Mouse (Mus musculus): Measurements from ENCODE around the gene Brd7.

The Brd7 gene

DNA sequence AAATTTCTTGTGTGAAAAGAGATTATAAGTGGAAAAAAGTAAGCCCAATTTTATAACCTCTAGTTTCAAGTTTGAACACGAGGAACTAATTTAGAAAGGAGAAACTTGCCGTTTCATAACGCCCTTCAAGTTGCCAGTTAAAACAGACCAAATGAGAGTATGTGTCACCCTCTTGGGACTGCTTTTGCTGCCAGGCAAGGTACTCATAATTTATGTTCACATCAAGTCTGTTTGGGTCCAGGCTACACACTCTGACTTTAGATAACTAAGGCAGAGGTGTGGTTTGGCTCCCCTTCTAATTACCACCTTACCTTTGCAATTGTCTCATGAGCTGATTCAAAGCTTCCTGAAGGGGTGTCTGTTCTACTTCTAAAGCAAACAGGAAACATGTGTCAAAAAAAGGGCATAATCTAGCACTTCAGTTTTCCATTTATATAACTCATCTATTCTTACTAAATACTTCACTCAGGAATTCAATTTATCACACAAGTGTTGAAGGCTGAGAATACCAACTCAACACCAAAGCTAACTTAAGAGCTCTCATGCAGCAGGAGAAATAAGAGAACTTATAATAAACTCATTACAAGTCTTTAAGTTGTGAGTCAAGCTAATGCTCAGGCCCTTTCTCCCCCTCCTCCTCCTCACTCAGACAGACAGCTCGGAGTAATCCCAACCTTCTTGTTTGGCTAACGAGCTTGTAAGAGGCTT lies 4.6 kb downstream of the Brd7 start:
- no peak for DNase-seq (ENCODE audit: low spot score in 2 of 2)

DNA sequence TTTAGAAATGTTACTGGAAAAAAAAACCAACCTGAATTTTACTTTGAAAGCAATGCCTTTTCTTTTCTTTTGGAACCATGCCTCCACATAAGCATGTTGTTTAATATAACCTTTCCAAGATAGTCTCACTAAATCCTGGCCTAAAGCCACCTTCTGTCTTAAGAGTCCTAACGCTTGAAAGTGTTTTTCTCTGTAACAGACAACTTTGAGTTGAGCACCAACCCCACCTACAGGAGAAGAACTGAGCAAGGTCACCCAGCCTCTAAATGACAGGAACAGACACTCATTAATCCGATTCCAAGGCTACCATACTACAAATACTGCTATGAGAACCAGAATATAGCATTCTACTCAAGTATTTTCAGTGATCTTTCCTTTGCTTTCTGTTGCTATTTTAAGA lies 12.9 kb downstream of the Brd7 start:
- no peak for DNase-seq (ENCODE audit: low spot score in 2 of 2)

- DNase-seq (ENCODE audit: low spot score in 2 of 2) = no peak
Measured at GRCm38 (mm10) chr8:88342026-88342425, 20.0 kb downstream of the Brd7 start.

GRCm38 (mm10) chr8:88339887-88340695 lies 21.9 kb downstream of the Brd7 start:
- no peak for DNase-seq (ENCODE audit: low spot score in 2 of 2)

- no peak for DNase-seq (ENCODE audit: low spot score in 2 of 2)
Measured at GRCm38 (mm10) chr8:88339221-88339620, 22.8 kb downstream of the Brd7 start.

DNA sequence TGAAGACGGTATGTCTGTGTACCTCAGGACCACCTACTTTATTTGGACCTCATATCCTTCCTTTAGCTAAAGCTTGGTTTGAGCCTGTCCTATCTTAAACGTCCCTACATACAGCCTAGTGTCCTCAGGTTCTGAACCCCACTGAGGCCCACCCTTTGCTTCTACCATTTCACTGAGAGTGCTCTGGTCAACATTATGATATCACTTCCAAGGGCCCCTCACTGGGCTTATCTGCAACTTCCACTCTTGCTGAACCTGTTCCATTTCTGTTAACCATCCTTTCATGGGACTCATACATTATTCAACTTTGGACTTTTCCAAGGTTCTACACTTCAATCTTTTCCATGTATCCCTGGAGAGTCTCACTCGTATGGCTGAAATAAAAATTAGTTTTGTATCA lies 27.0 kb downstream of the Brd7 start:
- no peak for DNase-seq (ENCODE audit: low spot score in 2 of 2)

DNA sequence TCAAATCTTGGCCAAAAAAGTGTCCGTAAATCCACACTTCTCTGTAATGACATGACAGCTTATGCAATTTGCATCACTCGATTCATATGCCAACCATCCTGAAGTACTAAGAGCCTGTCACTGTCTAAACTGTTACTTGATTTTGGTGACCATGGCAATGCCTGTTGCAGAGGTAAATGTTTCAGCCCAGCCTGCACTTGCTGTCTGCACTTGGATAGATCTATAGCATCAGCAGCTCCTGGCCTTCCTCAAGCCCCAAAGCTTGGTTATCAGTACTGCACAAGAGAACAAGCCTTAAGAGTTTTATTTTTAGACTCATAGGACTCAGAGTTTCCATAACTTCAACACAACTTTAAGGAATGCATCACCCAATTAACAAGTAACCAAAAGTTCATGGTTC lies 27.6 kb downstream of the Brd7 start:
- no peak for DNase-seq (ENCODE audit: low spot score in 2 of 2)

- DNase-seq (ENCODE audit: low spot score in 2 of 2) = no peak
Measured at GRCm38 (mm10) chr8:88330816-88331215, 31.2 kb downstream of the Brd7 start.

- DNase-seq (ENCODE audit: low spot score in 2 of 2) = no peak
Measured at GRCm38 (mm10) chr8:88328689-88329088, 33.3 kb downstream of the Brd7 start.

DNA sequence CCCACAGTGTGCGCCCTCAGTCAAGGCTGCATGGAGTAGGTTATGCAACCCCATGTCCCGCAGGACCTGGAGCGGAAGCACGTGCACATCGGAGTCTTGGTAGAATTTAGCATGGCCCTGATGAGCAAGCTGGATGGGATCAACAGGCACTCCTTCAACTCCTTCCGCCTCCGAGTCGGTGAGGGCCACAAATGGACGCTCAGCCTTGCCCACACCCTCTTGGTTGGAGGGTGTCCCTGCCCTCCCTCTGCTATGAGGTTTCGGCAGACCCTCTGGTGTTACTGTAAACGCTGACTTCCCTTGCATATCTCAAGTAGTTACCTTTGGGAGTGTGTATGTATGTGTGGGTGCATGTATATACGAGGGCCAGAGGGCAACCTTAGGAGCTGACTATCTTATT lies 35.7 kb downstream of the Brd7 start:
- no peak for DNase-seq (ENCODE audit: low spot score in 2 of 2)

GRCm38 (mm10) chr8:88325795-88326194 lies 36.2 kb downstream of the Brd7 start:
- no peak for DNase-seq (ENCODE audit: low spot score in 2 of 2)

DNA sequence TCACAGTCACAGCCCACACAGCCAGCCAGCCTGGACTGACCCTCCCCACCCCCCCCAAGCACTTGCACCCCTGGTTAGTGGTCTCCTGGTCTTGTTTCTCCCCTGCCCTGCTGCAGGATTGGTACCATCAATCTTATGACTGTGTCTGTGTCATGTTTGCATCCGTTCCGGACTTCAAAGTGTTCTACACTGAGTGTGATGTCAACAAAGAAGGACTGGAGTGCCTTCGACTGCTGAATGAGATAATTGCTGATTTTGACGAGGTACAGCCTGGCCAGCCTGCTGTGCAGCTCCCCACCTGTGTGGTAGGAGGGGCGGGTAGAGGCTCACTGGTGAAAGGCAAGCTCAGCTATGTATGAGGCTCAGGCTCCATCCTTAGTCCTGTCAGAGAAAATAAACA lies 36.7 kb downstream of the Brd7 start:
- DNase-seq (ENCODE audit: low spot score in 2 of 2) = no peak

GRCm38 (mm10) chr8:88324760-88325159 lies 37.2 kb downstream of the Brd7 start:
- DNase-seq (ENCODE audit: low spot score in 2 of 2) = no peak

DNA sequence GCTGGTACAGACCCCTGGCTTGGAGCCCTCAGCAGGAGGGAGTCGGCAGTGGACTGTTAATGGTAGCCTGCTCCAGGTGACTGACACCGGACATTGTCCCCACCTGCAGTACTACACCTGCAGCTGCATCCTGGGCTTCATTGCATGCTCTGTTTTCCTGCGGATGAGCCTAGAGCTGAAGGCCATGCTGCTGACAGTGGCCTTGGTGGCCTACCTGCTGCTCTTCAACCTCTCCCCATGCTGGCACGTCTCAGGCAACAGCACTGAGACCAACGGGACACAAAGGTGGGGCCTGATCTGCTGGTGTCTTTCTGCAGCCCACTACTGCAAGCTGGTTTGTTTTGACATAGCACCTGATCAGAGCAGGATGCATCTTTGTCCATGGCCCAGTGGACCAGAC lies 38.5 kb downstream of the Brd7 start:
- DNase-seq (ENCODE audit: low spot score in 2 of 2) = no peak

DNA sequence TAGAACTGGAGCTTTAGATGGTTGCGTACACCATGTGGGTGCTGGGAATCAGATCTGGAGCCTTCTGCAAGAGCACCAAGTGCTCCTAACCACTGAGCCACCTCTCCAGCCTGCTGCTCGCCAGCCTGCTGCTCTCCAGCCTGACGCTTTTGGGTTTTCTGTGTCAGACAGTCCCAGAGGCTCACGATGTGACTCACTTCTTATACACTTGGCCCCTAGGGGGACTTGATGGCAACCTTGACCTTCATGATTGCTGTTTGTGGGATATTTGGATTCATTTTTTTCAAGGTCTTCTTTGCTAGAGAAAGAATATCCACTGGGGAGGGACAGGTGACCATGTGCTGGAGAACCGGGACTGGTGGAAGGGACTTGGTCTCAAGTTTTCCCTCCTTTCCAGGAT lies 40.6 kb downstream of the Brd7 start:
- DNase-seq (ENCODE audit: low spot score in 2 of 2) = no peak

GRCm38 (mm10) chr8:88320134-88320533 lies 41.9 kb downstream of the Brd7 start:
- DNase-seq (ENCODE audit: low spot score in 2 of 2) = no peak

DNA sequence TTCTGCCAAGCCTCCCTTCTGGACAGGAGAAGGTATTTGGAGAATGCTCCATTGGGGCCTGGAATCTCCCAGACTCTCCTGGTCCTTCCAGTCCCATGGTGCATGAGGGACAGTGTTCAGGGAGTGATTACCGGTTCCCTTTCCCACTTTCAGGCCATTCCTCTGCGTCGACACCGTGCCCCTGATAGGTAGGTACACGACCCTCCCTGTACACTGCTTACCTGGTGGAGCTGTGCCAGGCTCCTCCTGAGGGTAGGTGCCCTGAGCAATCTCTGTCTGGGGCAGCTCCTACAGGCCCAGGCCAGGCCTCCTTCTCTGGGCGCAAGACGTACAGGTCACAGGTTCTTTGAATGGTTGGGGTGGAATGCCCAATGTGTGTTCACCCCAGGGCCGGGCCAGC lies 43.8 kb downstream of the Brd7 start:
- no peak for DNase-seq (ENCODE audit: low spot score in 2 of 2)

DNA sequence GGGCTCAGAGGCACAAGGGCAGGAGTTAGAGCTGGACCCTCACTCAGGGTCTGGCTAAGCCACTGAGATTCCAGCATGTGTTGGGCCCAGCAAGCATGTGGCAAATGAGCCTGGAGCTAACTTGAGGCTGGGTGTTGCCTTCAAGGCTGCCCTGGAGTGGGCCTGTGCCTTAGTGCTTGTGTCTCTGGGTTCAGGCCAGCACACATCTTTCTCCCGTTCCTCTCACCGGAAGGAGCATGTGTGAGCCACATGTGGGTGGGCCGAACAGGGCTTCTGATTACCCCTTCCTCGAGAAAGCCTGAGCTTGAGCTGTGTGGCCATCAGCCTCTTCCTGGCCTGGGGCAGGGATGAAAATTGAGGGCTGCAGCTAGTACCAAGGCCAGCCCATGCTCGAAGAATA lies 44.7 kb downstream of the Brd7 start:
- DNase-seq (ENCODE audit: low spot score in 2 of 2) = no peak

DNA sequence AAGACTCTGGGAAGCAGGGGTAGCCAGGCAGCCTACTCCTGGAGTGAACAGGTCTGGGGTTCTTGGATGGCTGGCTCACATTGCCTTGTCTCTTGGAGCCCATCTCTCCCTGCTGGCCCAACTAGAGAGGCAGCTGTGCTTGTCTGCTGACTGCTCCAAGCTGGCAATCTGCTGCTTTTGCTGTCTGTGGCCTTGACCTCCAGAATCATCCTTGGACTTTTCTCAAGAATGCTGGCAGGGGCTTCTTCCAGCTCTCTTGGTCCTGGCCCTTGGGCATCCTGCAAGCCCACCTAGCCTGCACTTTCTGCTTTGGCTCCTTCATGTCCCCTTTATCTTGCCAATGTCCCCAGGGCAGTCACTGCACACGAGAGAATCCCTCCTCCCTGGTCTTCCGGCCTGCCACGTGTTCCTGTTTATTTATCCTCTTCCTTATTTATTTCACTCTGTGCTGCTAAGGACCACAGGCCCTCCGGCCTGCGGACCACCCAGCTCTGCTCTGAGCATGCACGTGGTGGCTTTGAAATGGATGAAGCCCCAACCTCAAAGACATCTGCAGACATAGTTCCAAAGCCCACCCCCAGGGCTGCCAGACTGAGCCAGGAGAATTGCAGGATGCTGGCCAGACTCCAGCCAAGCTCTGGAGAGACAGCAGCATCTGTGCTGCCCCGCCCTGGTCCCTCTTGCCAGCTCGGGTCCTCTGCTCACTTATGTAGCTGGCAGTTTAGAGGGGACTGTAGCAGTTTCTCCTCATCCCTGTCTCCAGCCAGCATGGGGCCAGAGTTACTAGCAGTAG lies 45.7 kb downstream of the Brd7 start:
- DNase-seq (ENCODE audit: low spot score in 2 of 2) = no peak

GRCm38 (mm10) chr8:88315302-88315701 lies 46.7 kb downstream of the Brd7 start:
- no peak for DNase-seq (ENCODE audit: low spot score in 2 of 2)

- DNase-seq (ENCODE audit: low spot score in 2 of 2) = no peak
Measured at GRCm38 (mm10) chr8:88313991-88314390, 48.0 kb downstream of the Brd7 start.

DNA sequence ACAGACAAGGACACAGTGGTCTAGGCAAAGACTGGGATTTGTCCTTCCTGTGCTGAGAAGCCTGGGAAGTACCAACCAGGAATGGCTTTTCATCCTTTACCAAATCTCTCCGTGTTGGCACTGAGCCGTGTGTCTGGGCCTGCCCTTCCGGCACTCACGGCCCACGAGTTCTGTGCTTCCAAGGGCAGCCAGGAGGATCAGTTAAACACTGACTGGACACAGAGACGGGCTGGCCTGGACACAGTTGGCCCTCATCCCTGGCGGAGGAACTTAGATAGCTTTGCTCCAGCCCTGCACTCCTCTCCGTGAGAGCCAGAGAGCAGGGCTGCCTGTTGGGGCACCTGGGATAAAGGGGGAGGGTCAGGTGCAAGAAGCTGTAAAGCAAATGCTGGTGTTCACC lies 49.0 kb downstream of the Brd7 start:
- no peak for DNase-seq (ENCODE audit: low spot score in 2 of 2)

DNA sequence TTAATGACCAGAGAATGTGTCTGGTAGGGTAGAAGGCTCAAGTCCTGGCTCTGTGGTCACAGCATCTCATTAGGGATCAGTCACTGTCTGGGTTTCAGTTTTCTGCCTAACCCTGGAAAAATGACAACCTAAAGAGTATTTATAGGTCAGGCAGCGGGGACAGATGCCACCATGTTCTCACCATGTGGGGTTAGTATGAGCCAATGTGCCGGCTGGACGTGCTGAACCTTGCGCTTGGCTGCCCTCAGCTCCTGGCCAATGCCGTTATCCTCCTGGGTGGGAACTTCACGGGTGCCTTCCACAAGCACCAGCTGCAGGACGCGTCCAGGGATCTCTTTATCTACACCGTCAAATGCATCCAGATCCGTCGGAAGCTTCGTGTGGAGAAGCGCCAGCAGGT lies 51.7 kb downstream of the Brd7 start:
- DNase-seq (ENCODE audit: low spot score in 2 of 2) = no peak

Measured in spleen, postnatal 4 days (tissue).